Mouse (Mus musculus): ENCODE measurements around the gene Unc5c. TPM values are rescaled to one million over a fixed set of nuclear protein-coding genes. Genes with fewer than 3 reads are reported as not detected.

Gene Unc5c
- polyA plus RNA-seq, 1 experiment from 2014 or later, result 10.3 TPM

DNA sequence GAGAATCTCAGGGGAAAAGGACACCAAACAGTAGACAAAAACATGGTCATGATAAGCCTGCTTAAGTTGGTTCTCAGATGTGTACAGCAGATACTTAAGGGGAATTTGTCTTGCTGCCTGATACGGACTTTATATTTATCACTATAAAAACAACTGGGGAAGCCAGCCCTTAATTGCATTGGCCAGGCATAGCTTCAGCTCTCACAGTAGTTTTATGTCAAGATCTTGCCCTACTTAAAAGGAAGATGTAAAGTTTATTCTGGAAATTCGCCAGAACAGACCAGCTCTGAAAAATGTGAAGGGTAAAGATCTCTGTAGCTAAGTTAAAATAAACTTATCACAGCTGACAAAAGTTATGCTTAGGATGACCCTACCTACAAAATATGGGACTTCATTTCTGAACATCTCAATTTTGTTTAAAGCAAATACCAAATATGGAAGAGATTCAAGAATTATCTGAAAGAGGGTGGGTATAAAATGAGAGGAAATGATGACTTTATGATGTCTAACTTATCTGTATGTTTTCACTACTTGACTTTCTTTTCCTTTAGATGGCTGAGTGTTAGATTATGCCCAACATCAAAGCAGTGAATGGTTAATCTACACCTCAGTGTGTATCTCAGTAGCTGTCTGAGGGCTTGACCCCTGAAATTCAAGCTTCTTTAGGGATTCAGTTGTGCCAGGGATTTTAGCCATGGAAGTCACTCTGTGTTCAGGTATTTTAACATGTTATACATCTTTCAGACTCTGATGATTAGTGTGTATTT, 18.8 kb downstream of the Unc5c start:
- H3K27me3 ChIP-seq (replicated peaks; ENCODE audit: low read depth, poor library complexity, severe bottlenecking), result no peaks in the 10 kb centered on the region
- no peak overlapping the region for H3K27ac ChIP-seq (replicated peaks)
- H3K36me3 ChIP-seq (replicated peaks), result no peaks in the 10 kb centered on the region
- no peak overlapping the region for H3K4me3 ChIP-seq
- 67% methylated on average over 2 of the region's 2 CpGs for WGBS
- no peak for DNase-seq (ENCODE audit: low spot score)
- no peaks in the 10 kb centered on the region for H3K9me3 ChIP-seq
- peaks cover 6% of the 10 kb centered on the region for H3K4me1 ChIP-seq

- Histone ChIP-seq H3K27me3 (replicated peaks; ENCODE audit: low read depth, poor library complexity, severe bottlenecking) (no peaks in the 10 kb centered on the region), H3K9me3 (no peaks in the 10 kb centered on the region), H3K27ac (replicated peaks) (no peak overlapping the region), H3K4me1 (peaks cover 6% of the 10 kb centered on the region), H3K36me3 (replicated peaks) (no peaks in the 10 kb centered on the region), H3K4me3 (no peak overlapping the region)
- WGBS, result 89% methylated on average over 4 of the region's 4 CpGs
- DNase-seq (ENCODE audit: low spot score), result no peak
These were observed 20.2 kb downstream of the Unc5c start for GRCm38 (mm10) chr3:141485218-141485617.

- no peaks in the 10 kb centered on the region for H3K36me3 ChIP-seq (replicated peaks)
- no peaks in the 10 kb centered on the region for H3K9me3 ChIP-seq
- H3K27me3 ChIP-seq (replicated peaks; ENCODE audit: low read depth, poor library complexity, severe bottlenecking), result no peaks in the 10 kb centered on the region
- 83% methylated on average over 1 of the region's 1 CpGs for WGBS
- no peak for DNase-seq (ENCODE audit: low spot score)
- no peak overlapping the region for H3K4me3 ChIP-seq
- H3K27ac ChIP-seq (replicated peaks), result no peak overlapping the region
- peaks cover 31% of the 10 kb centered on the region for H3K4me1 ChIP-seq
These were observed 25.6 kb downstream of the Unc5c start for GRCm38 (mm10) chr3:141490647-141491046.

- peak overlapping the region; percentile 74 for H3K27ac ChIP-seq (replicated peaks)
- peaks cover 37% of the 10 kb centered on the region for H3K4me1 ChIP-seq
- no peaks in the 10 kb centered on the region for H3K27me3 ChIP-seq (replicated peaks; ENCODE audit: low read depth, poor library complexity, severe bottlenecking)
- peak; percentile 66 for DNase-seq (ENCODE audit: low spot score)
- no peaks in the 10 kb centered on the region for H3K9me3 ChIP-seq
- H3K4me3 ChIP-seq, result no peak overlapping the region
- 28% methylated on average over 5 of the region's 5 CpGs for WGBS
- no peaks in the 10 kb centered on the region for H3K36me3 ChIP-seq (replicated peaks)
These were observed 26.4 kb downstream of the Unc5c start for GRCm38 (mm10) chr3:141491272-141491950.

- no peak for DNase-seq (ENCODE audit: low spot score)
- Histone ChIP-seq H3K4me1 (peaks cover 42% of the 10 kb centered on the region), H3K27ac (replicated peaks) (peak overlapping the region; percentile 74; the same call in 1 of the 2 replicates), H3K36me3 (replicated peaks) (no peaks in the 10 kb centered on the region), H3K27me3 (replicated peaks; ENCODE audit: low read depth, poor library complexity, severe bottlenecking) (no peaks in the 10 kb centered on the region), H3K4me3 (no peak overlapping the region), H3K9me3 (no peaks in the 10 kb centered on the region)
- 31% methylated on average over 2 of the region's 2 CpGs for WGBS
These were observed 26.9 kb downstream of the Unc5c start for GRCm38 (mm10) chr3:141491951-141492310.

- Histone ChIP-seq H3K27me3 (replicated peaks; ENCODE audit: low read depth, poor library complexity, severe bottlenecking) (no peaks in the 10 kb centered on the region), H3K27ac (replicated peaks) (peak overlapping the region; percentile 67), H3K36me3 (replicated peaks) (no peaks in the 10 kb centered on the region), H3K4me1 (peaks cover 51% of the 10 kb centered on the region), H3K9me3 (no peaks in the 10 kb centered on the region), H3K4me3 (no peak overlapping the region)
- DNase-seq (ENCODE audit: low spot score), result peak; percentile 57
- WGBS, result 46% methylated on average over 3 of the region's 3 CpGs
These were observed 28.0 kb downstream of the Unc5c start for GRCm38 (mm10) chr3:141493000-141493399.

DNA sequence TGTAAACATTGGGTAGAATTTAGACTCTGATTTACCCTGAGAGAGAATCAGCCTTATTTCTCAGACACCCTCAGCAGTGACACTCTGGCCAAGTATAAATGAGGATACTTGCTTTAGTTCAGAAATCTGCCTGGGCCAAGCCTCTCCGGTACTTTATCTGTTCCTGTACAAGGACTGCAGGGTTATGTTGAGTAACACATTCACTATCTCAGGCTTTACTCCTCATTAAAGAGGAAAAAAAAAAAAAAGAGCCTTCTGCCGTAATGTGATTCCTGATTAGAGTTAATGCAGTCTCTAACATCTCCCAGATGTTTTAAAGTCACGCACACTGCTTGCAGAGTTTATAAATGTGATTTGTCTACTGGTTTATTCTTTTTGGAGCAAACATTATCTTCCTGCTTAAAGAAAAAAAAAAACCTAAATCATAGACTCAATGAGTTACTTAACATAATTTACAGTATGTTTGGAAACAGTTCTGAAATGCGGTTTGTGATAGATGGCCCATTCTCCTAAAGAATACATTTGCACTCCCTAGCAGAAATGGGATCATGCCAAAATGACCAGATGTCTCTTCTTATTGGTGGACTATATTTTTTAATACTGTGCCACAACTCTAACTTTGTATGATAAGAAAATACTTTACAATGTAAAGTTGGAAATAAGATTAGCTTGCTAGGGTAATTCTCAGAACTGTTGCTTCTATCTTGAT, 33.5 kb downstream of the Unc5c start:
- peaks cover 36% of the 10 kb centered on the region for H3K4me1 ChIP-seq
- 53% methylated on average over 4 of the region's 4 CpGs for WGBS
- H3K9me3 ChIP-seq, result no peaks in the 10 kb centered on the region
- no peaks in the 10 kb centered on the region for H3K36me3 ChIP-seq (replicated peaks)
- no peaks in the 10 kb centered on the region for H3K27me3 ChIP-seq (replicated peaks; ENCODE audit: low read depth, poor library complexity, severe bottlenecking)
- no peak for DNase-seq (ENCODE audit: low spot score)
- no peak overlapping the region for H3K4me3 ChIP-seq
- no peak overlapping the region for H3K27ac ChIP-seq (replicated peaks)

DNA sequence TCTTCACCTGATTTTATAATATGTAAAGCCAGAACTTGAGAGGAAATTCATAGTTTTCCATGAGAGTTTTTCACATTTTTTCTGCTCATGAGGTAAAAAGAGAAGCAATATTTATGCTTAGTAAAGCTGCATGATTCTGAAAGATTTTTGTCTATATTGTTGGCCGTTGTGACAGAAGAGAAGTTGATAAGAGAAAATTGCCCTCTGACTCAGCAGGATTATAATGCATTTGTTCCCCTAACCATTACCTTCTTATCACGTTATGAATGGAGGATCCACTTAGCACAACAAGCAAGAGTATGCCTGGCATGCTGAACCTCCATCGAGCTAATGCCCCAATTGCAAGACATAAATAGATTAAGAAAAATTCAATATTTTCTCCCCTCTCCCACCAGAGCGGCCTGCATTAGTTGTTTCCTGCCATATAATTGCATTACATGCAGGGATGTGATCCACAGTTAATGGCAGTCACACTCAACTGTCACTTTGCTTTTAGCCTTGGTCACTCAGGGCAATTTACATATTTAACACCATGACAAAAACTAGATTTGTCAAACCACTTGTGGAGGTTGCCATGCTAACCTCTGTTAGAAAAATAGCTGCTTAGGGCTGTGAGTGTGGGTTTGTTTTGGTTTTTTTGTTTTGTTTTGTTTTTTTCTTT, 37.0 kb downstream of the Unc5c start:
- WGBS, result 55% methylated on average over 4 of the region's 4 CpGs
- Histone ChIP-seq H3K36me3 (replicated peaks) (no peaks in the 10 kb centered on the region), H3K9me3 (no peaks in the 10 kb centered on the region), H3K4me3 (no peak overlapping the region), H3K4me1 (peaks cover 25% of the 10 kb centered on the region), H3K27me3 (replicated peaks; ENCODE audit: low read depth, poor library complexity, severe bottlenecking) (no peaks in the 10 kb centered on the region), H3K27ac (replicated peaks) (no peak overlapping the region)
- DNase-seq (ENCODE audit: low spot score), result no peak

- 85% methylated on average over 3 of the region's 3 CpGs for WGBS
- Histone ChIP-seq H3K27ac (replicated peaks) (no peak overlapping the region), H3K4me1 (peaks cover 13% of the 10 kb centered on the region), H3K4me3 (no peak overlapping the region), H3K9me3 (no peaks in the 10 kb centered on the region), H3K27me3 (replicated peaks; ENCODE audit: low read depth, poor library complexity, severe bottlenecking) (no peaks in the 10 kb centered on the region), H3K36me3 (replicated peaks) (no peaks in the 10 kb centered on the region)
- no peak for DNase-seq (ENCODE audit: low spot score)
These were observed 38.3 kb downstream of the Unc5c start for GRCm38 (mm10) chr3:141503331-141503730.

DNA sequence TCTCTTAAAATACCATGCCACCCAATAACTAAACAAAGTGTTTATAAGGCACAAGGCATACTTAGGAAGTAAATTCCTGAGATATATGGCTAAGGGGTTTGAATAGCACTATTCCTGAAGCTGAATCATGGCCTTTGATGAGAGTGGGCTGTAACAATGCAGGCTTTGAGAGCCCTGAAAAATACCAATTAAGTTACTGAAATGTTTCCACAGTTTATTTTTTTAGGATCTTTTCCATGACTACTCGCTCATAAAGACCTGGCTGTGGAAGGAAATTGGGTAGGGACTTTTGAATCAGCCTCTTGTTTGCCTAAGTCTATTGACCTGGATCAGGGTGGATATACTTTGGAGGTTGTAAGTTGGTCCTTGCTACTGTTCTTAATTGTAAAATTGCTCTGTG, 44.8 kb downstream of the Unc5c start:
- no peak overlapping the region for H3K4me3 ChIP-seq
- no peak overlapping the region for H3K27ac ChIP-seq (replicated peaks)
- no peaks in the 10 kb centered on the region for H3K27me3 ChIP-seq (replicated peaks; ENCODE audit: low read depth, poor library complexity, severe bottlenecking)
- H3K4me1 ChIP-seq, result peaks cover 11% of the 10 kb centered on the region; the same call in 1 of the 2 replicates
- H3K9me3 ChIP-seq, result no peaks in the 10 kb centered on the region
- H3K36me3 ChIP-seq (replicated peaks), result no peaks in the 10 kb centered on the region
- DNase-seq (ENCODE audit: low spot score), result no peak
- 19% methylated on average over 1 of the region's 1 CpGs for WGBS

- no peaks in the 10 kb centered on the region for H3K9me3 ChIP-seq
- H3K4me3 ChIP-seq, result no peak overlapping the region
- no peak overlapping the region for H3K27ac ChIP-seq (replicated peaks)
- WGBS, result 69% methylated on average over 5 of the region's 5 CpGs
- no peaks in the 10 kb centered on the region for H3K36me3 ChIP-seq (replicated peaks)
- no peak for DNase-seq (ENCODE audit: low spot score)
- no peaks in the 10 kb centered on the region for H3K27me3 ChIP-seq (replicated peaks; ENCODE audit: low read depth, poor library complexity, severe bottlenecking)
- peaks cover 18% of the 10 kb centered on the region; the same call in 1 of the 2 replicates for H3K4me1 ChIP-seq
These were observed 46.4 kb downstream of the Unc5c start for GRCm38 (mm10) chr3:141511253-141512038.

DNA sequence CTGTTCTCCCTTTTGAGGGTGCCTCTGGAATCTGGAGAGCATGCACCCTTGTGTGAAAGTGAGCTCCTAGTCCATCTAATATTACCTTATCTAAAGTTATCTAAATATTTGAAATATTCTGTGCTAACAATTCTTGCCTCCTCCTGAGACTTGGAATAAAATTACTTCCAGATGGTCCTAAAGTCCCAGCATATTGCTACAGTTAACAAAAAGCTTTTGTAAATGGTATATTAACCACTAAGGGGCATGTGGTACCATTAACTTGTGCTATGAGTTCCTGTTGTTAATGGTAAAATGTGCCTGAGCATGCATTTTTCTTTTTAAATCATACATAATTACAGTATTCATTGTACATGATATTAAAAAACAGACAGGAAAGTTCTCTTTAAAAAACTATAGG, 63.7 kb downstream of the Unc5c start:
- no peak overlapping the region for H3K27ac ChIP-seq (replicated peaks)
- no peak for DNase-seq (ENCODE audit: low spot score)
- no peak overlapping the region for H3K4me3 ChIP-seq
- no peaks in the 10 kb centered on the region for H3K9me3 ChIP-seq
- H3K4me1 ChIP-seq, result peaks cover 22% of the 10 kb centered on the region
- H3K36me3 ChIP-seq (replicated peaks), result no peaks in the 10 kb centered on the region
- no peaks in the 10 kb centered on the region for H3K27me3 ChIP-seq (replicated peaks; ENCODE audit: low read depth, poor library complexity, severe bottlenecking)

Data from embryonic facial prominence, embryonic 10.5 days (tissue).